Mouse (Mus musculus): ENCODE measurements at regions not wholly inside any gene's neighbourhood (a gene's known extent, or its start where the extent isn't known, plus 50 kb on each side); places are given as distances from the start of the nearest gene placed in this dataset.

DNA sequence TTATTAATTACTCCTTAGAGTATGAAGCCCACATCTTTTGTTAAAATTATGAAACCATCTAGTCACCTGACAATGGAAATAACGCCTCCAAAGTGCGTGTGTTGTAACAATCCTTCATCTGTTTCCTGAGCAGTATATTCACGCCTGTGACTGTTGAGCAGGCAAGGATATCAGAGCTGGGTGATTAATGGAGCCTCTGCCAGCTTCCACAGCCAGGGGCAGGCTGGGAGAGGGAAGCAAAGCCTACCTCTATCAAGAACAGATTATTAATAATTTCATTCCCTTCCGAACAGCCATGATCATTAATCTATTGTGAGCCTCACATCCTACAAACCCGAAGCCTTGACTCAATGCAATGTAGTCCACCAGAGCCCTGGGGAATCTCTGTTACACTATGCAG is 431.7 kb upstream of the Vstm2b start:
- WGBS (ENCODE audit: insufficient replicate concordance) = 68% methylated on average over 5 of the region's 5 CpGs
- Histone ChIP-seq H3K4me1 (ENCODE audit: insufficient read depth) (no peaks in the 10 kb centered on the region), H3K36me3 (replicated peaks; ENCODE audit: insufficient read depth, low read length) (no peaks in the 10 kb centered on the region), H3K4me2 (ENCODE audit: low read depth, low read length) (no peak overlapping the region), H3K9ac (replicated peaks) (no peak overlapping the region), H3K4me3 (ENCODE audit: low read depth, low read length) (no peak overlapping the region), H3K9me3 (ENCODE audit: low read length) (no peaks in the 10 kb centered on the region), H3K27ac (ENCODE audit: low read depth) (no peak overlapping the region), H3K27me3 (ENCODE audit: insufficient read depth, low read length) (no peaks in the 10 kb centered on the region)
- ATAC-seq (no peak), DNase-seq (no peak)
- TF ChIP-seq CTCF (IDR thresholded peaks at IDR 0.05; ENCODE audit: low read depth) (no peak), EP300 (IDR thresholded peaks at IDR 0.05; ENCODE audit: low read depth) (no peak)

DNA sequence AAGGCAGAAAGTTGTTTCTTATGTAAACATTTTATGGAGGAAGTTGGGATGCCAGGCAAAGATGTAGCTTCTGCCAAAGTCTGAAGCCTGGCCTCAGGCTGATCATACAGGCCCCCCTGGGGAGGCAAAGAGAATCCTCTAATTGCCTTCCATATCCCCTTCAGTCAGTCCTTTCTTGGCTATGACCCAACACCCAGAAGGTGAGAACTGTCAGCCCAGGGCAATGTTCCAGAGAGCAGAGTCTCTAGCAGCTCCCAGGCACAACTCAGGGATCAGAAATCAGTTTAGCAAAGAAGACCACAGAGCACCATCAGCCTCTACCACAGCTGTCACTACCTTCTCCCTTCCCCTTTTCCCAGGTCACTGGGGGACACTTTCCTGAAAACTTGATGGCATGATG is 410.9 kb upstream of the Vstm2b start:
- DNase-seq (no peak), ATAC-seq (no peak)
- H3K36me3 ChIP-seq (replicated peaks; ENCODE audit: insufficient read depth, low read length) = no peaks in the 10 kb centered on the region
- H3K9ac ChIP-seq (replicated peaks) = no peak overlapping the region
- no peaks in the 10 kb centered on the region for H3K9me3 ChIP-seq (ENCODE audit: low read length)
- no peaks in the 10 kb centered on the region for H3K4me1 ChIP-seq (ENCODE audit: insufficient read depth)
- no peak overlapping the region for H3K27ac ChIP-seq (ENCODE audit: low read depth)
- no peak overlapping the region for H3K4me3 ChIP-seq (ENCODE audit: low read depth, low read length)
- H3K27me3 ChIP-seq (ENCODE audit: insufficient read depth, low read length) = no peaks in the 10 kb centered on the region
- no peak for TF ChIP-seq CTCF (IDR thresholded peaks at IDR 0.05; ENCODE audit: low read depth)
- TF ChIP-seq EP300 (IDR thresholded peaks at IDR 0.05; ENCODE audit: low read depth) = no peak
- no peak overlapping the region for H3K4me2 ChIP-seq (ENCODE audit: low read depth, low read length)

DNA sequence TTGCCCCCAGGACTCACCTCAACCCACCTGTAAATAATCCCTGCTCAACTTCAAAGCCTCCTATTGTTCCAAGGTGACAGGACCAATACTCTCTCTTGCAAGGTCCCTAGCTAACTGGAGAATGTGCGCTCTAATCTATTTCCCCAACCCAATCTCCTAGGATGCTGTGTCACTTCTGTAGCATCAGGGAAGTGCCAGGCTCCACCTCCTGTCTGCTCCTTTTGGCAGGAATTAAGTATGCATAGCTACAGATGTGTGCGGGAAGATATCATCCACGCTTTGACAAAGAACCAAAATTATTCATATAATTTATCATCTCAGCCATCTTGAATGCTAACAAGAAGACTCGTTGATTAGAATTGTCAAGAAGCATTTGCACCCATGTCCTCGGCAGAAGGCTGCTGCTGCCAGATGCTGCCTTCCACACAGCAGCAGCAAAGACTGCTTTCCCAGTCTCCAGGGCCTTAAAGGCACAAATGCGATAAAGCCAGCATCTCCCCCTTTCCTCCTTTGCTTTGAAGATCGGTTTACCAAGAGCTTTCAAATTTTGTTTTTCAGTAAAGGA is 375.3 kb upstream of the Vstm2b start:
- no peak overlapping the region for H3K4me2 ChIP-seq (ENCODE audit: low read depth, low read length)
- no peaks in the 10 kb centered on the region for H3K9me3 ChIP-seq (ENCODE audit: low read length)
- no peak for DNase-seq
- no peaks in the 10 kb centered on the region for H3K27me3 ChIP-seq (ENCODE audit: insufficient read depth, low read length)
- no peak for TF ChIP-seq CTCF (IDR thresholded peaks at IDR 0.05; ENCODE audit: low read depth)
- no peak for TF ChIP-seq EP300 (IDR thresholded peaks at IDR 0.05; ENCODE audit: low read depth)
- H3K27ac ChIP-seq (ENCODE audit: low read depth) = no peak overlapping the region
- no peaks in the 10 kb centered on the region for H3K4me1 ChIP-seq (ENCODE audit: insufficient read depth)
- no peak for ATAC-seq
- 65% methylated on average over 7 of the region's 7 CpGs for WGBS (ENCODE audit: insufficient replicate concordance)
- no peak overlapping the region for H3K4me3 ChIP-seq (ENCODE audit: low read depth, low read length)
- H3K36me3 ChIP-seq (replicated peaks; ENCODE audit: insufficient read depth, low read length) = no peaks in the 10 kb centered on the region
- H3K9ac ChIP-seq (replicated peaks) = no peak overlapping the region

DNA sequence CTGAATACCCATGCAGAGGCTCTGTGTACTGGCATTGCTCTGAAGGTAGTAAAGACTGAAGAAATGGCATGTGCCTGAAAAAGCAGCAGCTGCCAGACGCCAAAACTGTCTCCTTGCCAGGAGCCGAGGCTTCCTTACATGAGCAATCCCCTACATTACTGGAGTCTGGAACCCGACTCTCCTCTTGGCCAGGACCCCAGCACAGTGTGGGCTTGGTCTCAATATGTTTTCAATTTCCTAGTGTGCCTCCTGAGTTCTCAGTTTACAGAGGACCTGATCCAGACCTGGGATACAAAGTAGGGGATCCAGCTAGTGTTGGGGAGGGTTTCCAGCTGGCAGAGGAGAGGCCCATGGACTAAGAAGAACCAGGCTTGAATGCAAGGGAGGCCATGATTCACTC is 361.5 kb upstream of the Vstm2b start:
- H3K27ac ChIP-seq (ENCODE audit: low read depth) = no peak overlapping the region
- no peaks in the 10 kb centered on the region for H3K36me3 ChIP-seq (replicated peaks; ENCODE audit: insufficient read depth, low read length)
- WGBS (ENCODE audit: insufficient replicate concordance) = 49% methylated on average over 3 of the region's 3 CpGs
- ATAC-seq = no peak
- H3K27me3 ChIP-seq (ENCODE audit: insufficient read depth, low read length) = no peaks in the 10 kb centered on the region
- H3K9me3 ChIP-seq (ENCODE audit: low read length) = no peaks in the 10 kb centered on the region
- H3K9ac ChIP-seq (replicated peaks) = no peak overlapping the region
- no peak overlapping the region for H3K4me2 ChIP-seq (ENCODE audit: low read depth, low read length)
- no peaks in the 10 kb centered on the region for H3K4me1 ChIP-seq (ENCODE audit: insufficient read depth)
- DNase-seq = no peak
- no peak for TF ChIP-seq EP300 (IDR thresholded peaks at IDR 0.05; ENCODE audit: low read depth)
- no peak for TF ChIP-seq CTCF (IDR thresholded peaks at IDR 0.05; ENCODE audit: low read depth)
- no peak overlapping the region for H3K4me3 ChIP-seq (ENCODE audit: low read depth, low read length)

DNA sequence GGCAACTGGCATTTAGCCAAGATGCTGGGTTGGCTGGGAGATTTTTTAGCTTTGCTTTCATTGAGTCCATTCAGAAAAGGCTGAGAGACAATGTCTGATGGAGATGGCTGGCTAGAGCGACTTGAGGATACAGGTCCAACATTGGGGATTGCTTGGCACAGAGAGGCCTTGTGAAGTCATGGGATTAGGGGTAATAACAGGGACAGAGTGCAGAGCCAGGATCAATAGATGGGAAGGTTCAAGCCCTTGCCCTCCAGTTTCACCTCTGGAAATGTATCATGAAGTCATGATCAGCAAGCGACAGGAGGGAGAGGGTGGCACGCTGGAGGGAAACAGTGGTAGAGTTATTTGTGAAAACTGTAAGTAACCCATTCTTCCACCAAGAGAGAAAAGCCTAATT is 360.5 kb upstream of the Vstm2b start:
- no peak overlapping the region for H3K4me3 ChIP-seq (ENCODE audit: low read depth, low read length)
- no peak overlapping the region for H3K27ac ChIP-seq (ENCODE audit: low read depth)
- H3K9me3 ChIP-seq (ENCODE audit: low read length) = no peaks in the 10 kb centered on the region
- WGBS (ENCODE audit: insufficient replicate concordance) = 69% methylated on average over 3 of the region's 3 CpGs
- ATAC-seq (peak; percentile 87), DNase-seq (peak; percentile 14)
- H3K27me3 ChIP-seq (ENCODE audit: insufficient read depth, low read length) = no peaks in the 10 kb centered on the region
- no peaks in the 10 kb centered on the region for H3K4me1 ChIP-seq (ENCODE audit: insufficient read depth)
- H3K36me3 ChIP-seq (replicated peaks; ENCODE audit: insufficient read depth, low read length) = no peaks in the 10 kb centered on the region
- H3K4me2 ChIP-seq (ENCODE audit: low read depth, low read length) = no peak overlapping the region
- no peak overlapping the region for H3K9ac ChIP-seq (replicated peaks)
- TF ChIP-seq CTCF (IDR thresholded peaks at IDR 0.05; ENCODE audit: low read depth) (no peak), EP300 (IDR thresholded peaks at IDR 0.05; ENCODE audit: low read depth) (no peak)

- TF ChIP-seq EP300 (IDR thresholded peaks at IDR 0.05; ENCODE audit: low read depth) = no peak
- no peak for TF ChIP-seq CTCF (IDR thresholded peaks at IDR 0.05; ENCODE audit: low read depth)
- Histone ChIP-seq H3K4me2 (ENCODE audit: low read depth, low read length) (no peak overlapping the region), H3K9me3 (ENCODE audit: low read length) (no peaks in the 10 kb centered on the region), H3K9ac (replicated peaks) (no peak overlapping the region), H3K4me3 (ENCODE audit: low read depth, low read length) (no peak overlapping the region), H3K4me1 (ENCODE audit: insufficient read depth) (no peaks in the 10 kb centered on the region), H3K36me3 (replicated peaks; ENCODE audit: insufficient read depth, low read length) (no peaks in the 10 kb centered on the region), H3K27me3 (ENCODE audit: insufficient read depth, low read length) (no peaks in the 10 kb centered on the region), H3K27ac (ENCODE audit: low read depth) (no peak overlapping the region)
- 67% methylated on average over 5 of the region's 5 CpGs for WGBS (ENCODE audit: insufficient replicate concordance)
- ATAC-seq (no peak), DNase-seq (no peak)
Observed at GRCm38 (mm10) chr7:40539789-40540188, 358.3 kb upstream of the Vstm2b start.

GRCm38 (mm10) chr7:40541283-40541682 is 356.8 kb upstream of the Vstm2b start:
- DNase-seq = no peak
- no peak overlapping the region for H3K4me3 ChIP-seq (ENCODE audit: low read depth, low read length)
- H3K4me1 ChIP-seq (ENCODE audit: insufficient read depth) = no peaks in the 10 kb centered on the region
- no peak overlapping the region for H3K27ac ChIP-seq (ENCODE audit: low read depth)
- no peaks in the 10 kb centered on the region for H3K36me3 ChIP-seq (replicated peaks; ENCODE audit: insufficient read depth, low read length)
- no peaks in the 10 kb centered on the region for H3K27me3 ChIP-seq (ENCODE audit: insufficient read depth, low read length)
- no peaks in the 10 kb centered on the region for H3K9me3 ChIP-seq (ENCODE audit: low read length)
- H3K9ac ChIP-seq (replicated peaks) = no peak overlapping the region
- no peak overlapping the region for H3K4me2 ChIP-seq (ENCODE audit: low read depth, low read length)
- TF ChIP-seq EP300 (IDR thresholded peaks at IDR 0.05; ENCODE audit: low read depth) (no peak), CTCF (IDR thresholded peaks at IDR 0.05; ENCODE audit: low read depth) (no peak)
- 61% methylated on average over 4 of the region's 4 CpGs for WGBS (ENCODE audit: insufficient replicate concordance)
- ATAC-seq = no peak

Measured in liver, postnatal 0 days (tissue).